Comparison of ENCODE assay signal across 19 mouse cellular contexts in genomic region chr7:30841379-30841778, GRCm38 (mm10). TPM values are rescaled to one million over a fixed set of nuclear protein-coding genes. Genes with fewer than 3 reads are reported as not detected.
"Had no signal": no experiment of that assay in that cellular context is flagged by ENCODE, and none has a peak within 500 bp of the region (broad histone marks: within the 10 kb centered on the region; RNA-seq: fewer than 3 reads in every experiment).

No protein-coding gene starts in this region.

- H3K27ac ChIP-seq: liver, embryonic 13.5 days; liver, embryonic 15.5 days; midbrain, embryonic 13.5 days; midbrain, embryonic 15.5 days; neural tube, embryonic 12.5 days had no signal

- ATAC-seq: midbrain, embryonic 13.5 days; midbrain, embryonic 15.5 days had no signal

- DNase-seq: liver, embryonic 13.5 days; lung, embryonic 14.5 days; lung, postnatal 10 days; right cerebral cortex, postnatal 14 days; thymus, adult 18-20 months; thymus, postnatal 14 days; thymus, postnatal 36 days had no signal

- H3K4me3 ChIP-seq: liver, embryonic 13.5 days; liver, embryonic 15.5 days; megakaryocyte, embryonic 14.5 days; midbrain, embryonic 13.5 days; midbrain, embryonic 15.5 days; neural tube, embryonic 12.5 days had no signal

- H3K9ac ChIP-seq: liver, embryonic 13.5 days; liver, embryonic 15.5 days; lung, embryonic 14.5 days; midbrain, embryonic 13.5 days; midbrain, embryonic 15.5 days; neural tube, embryonic 12.5 days had no signal

- H3K27me3 ChIP-seq: liver, embryonic 13.5 days; liver, embryonic 15.5 days; megakaryocyte, embryonic 14.5 days; midbrain, embryonic 13.5 days; midbrain, embryonic 15.5 days; neural tube, embryonic 12.5 days had no signal

- H3K36me3 ChIP-seq: liver, embryonic 13.5 days; liver, embryonic 15.5 days; midbrain, embryonic 13.5 days; midbrain, embryonic 15.5 days; neural tube, embryonic 12.5 days had no signal

- H3K9me3 ChIP-seq: liver, embryonic 13.5 days; liver, embryonic 15.5 days; megakaryocyte, embryonic 14.5 days; midbrain, embryonic 13.5 days; midbrain, embryonic 15.5 days; neural tube, embryonic 12.5 days had no signal

- H3K4me2 ChIP-seq: liver, embryonic 13.5 days; liver, embryonic 15.5 days; lung, embryonic 14.5 days; midbrain, embryonic 11.5 days; midbrain, embryonic 13.5 days; midbrain, embryonic 15.5 days; neural tube, embryonic 12.5 days had no signal

RNA-seq across cellular contexts. Expression of gene Ffar3, which starts 14.6 kb away (rescaled TPM):
- polyA plus RNA-seq: liver, embryonic 13.5 days; liver, embryonic 15.5 days; lung, embryonic 14.5 days; lung, embryonic 16.5 days; macrophage; midbrain, embryonic 11.5 days; midbrain, embryonic 13.5 days; midbrain, embryonic 15.5 days; midbrain, postnatal 0 days; neural tube, embryonic 12.5 days; neural tube, embryonic 14.5 days; stomach, embryonic 14.5 days; thymus, postnatal 0 days had no signal

RNA-seq across cellular contexts. Expression of gene Ffar2, which starts 17.8 kb away (rescaled TPM):
- polyA plus RNA-seq: midbrain, embryonic 11.5 days; midbrain, embryonic 15.5 days had no signal

RNA-seq across cellular contexts. Expression of gene Ffar1, which starts 20.0 kb away (rescaled TPM):
- polyA plus RNA-seq: liver, embryonic 13.5 days; liver, embryonic 15.5 days; lung, embryonic 14.5 days; lung, embryonic 16.5 days; macrophage; midbrain, embryonic 11.5 days; midbrain, embryonic 13.5 days; midbrain, embryonic 15.5 days; midbrain, postnatal 0 days; neural tube, embryonic 12.5 days; neural tube, embryonic 14.5 days; stomach, embryonic 14.5 days; thymus, postnatal 0 days had no signal

RNA-seq across cellular contexts. Expression of gene Cd22, which starts 38.8 kb away (rescaled TPM):
- polyA plus RNA-seq: midbrain, embryonic 11.5 days; midbrain, embryonic 13.5 days; midbrain, embryonic 15.5 days; neural tube, embryonic 12.5 days; neural tube, embryonic 14.5 days had no signal

RNA-seq across cellular contexts. Expression of gene Krtdap, which starts 53.7 kb away (rescaled TPM):
- polyA plus RNA-seq: lung, embryonic 14.5 days; macrophage; midbrain, embryonic 11.5 days; midbrain, embryonic 13.5 days; neural tube, embryonic 12.5 days had no signal
